Mouse (Mus musculus) megakaryocyte, embryonic 14.5 days (primary cell): ENCODE data around the gene Gm6020. TPM values are rescaled to one million over a fixed set of nuclear protein-coding genes. Genes with fewer than 3 reads are reported as not detected.
A peak's percentile ranks its signal among the peaks of the same experiment; 100 is the strongest.
"Not testable (repeated sequence)": the region's sequence is repeated elsewhere in the genome, so short reads cannot be mapped to it uniquely, and the experiment has no call there.

Experiments
- H3K27me3 ChIP-seq: replicated peaks from 2 replicates; pipeline ENCODE3; 2012; ENCODE audit warnings: inconsistent platforms
- H3K36me3 ChIP-seq: replicated peaks from 2 replicates; pipeline ENCODE3; 2012; ENCODE audit warnings: low read length, inconsistent platforms, mixed read lengths
- H3K4me1 ChIP-seq: 2 replicates; pipeline ENCODE4 v1.6.1; 2012; ENCODE audit warnings: inconsistent platforms
- H3K4me3 ChIP-seq: replicated peaks from 2 replicates; pipeline ENCODE3; 2012; ENCODE audit warnings: moderate library complexity, mild to moderate bottlenecking, inconsistent platforms
- H3K9me3 ChIP-seq: 2 replicates; pipeline ENCODE4 v1.6.1; 2012; ENCODE audit warnings: inconsistent platforms
- FLI1 ChIP-seq: IDR thresholded peaks from 2 replicates; pipeline ENCODE4 v1.6.1; 2012; ENCODE audit warnings: low read length, inconsistent platforms, mixed read lengths
- GATA1 ChIP-seq: IDR thresholded peaks from 3 replicates; pipeline ENCODE4 v1.6.1; 2012; ENCODE audit warnings: mixed read lengths, low read length, inconsistent platforms, borderline replicate concordance
- polyA plus RNA-seq: library from polyadenylated mRNA; stranded (reverse); fragments of >175 nt; gene quantifications from 2 replicates; pipeline ENCODE4 v1.2.3, GENCODE M21; 2012; ENCODE audit warnings: low replicate concordance; ENCODE audit not compliant: insufficient read depth

The Gm6020 gene
- polyA plus RNA-seq = not detected in 2 replicates

GRCm38 (mm10) chr19:61183590-61183989 is at the start of gene Gm6020:
Gm6020 (plus strand) TSS chr19:61183890.
- not testable (repeated sequence) for H3K27me3 ChIP-seq, H3K4me3 ChIP-seq, H3K4me1 ChIP-seq, H3K36me3 ChIP-seq, H3K9me3 ChIP-seq

DNA sequence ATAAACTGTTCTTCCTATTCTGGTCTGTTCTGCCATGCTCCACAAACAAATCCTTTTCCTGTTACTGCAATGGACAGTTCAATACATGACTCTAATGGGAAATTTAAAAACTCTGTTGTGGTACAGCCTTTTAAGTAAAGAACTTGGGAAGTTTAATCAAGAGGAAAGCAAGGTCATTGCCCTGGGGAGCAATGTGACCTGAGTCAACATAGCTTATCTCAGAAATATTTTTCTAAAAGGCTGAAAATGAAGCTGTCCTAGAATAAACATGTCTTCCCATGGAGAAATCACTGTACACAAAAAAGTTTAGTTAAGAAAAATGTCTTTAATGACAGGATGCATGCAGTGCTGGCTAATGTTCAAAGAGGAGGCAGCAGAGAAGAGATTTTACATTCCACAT is 45.0 kb upstream of the Gm6020 start:
- Histone ChIP-seq H3K4me3 (no peak overlapping the region), H3K27me3 (no peaks in the 10 kb centered on the region), H3K4me1 (peaks cover 29% of the 10 kb centered on the region), H3K9me3 (no peaks in the 10 kb centered on the region), H3K36me3 (peaks cover 16% of the 10 kb centered on the region)
- TF ChIP-seq GATA1 (no peak), FLI1 (no peak)

DNA sequence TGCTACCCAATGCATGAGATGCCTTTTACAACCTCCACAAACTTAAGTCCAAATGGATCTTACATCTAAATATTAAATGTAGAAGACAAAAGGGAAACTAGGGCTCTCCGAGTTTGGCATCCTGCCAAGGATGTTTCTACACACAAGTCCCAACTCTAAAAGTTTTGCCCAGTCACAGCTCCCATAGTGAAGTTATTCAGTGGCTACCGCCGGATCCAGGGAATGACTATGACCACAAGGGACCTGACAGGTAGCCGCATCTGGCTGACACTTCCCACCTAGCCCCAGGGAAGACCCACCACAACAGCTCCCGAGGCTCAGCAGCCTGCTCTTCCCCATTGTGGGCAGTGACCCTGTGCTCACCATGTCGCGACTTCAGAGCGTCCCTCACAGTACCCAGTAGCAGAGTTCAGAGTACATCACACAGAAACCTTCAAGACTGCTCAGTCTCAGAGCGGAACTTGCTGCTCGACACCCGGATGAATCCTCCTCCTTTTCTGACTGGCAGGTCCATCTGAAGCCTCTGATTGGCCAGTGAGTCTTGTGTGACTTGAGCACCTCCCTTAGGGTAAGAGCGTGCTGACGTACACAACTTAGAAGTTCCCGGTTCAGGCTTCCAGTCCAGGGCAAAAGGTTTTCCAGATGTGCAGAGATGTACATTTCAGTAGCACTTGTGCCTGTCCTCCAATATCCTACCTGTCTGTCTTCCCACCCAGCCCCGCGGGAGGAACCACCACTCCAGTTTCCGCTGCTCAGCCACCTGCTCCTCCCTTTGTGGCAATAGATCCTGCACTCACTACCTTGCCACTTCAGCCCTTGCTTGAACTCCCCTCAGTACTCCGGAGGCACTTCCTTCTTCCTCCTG is 43.1 kb upstream of the Gm6020 start, which contains the start of gene Zfp950:
Zfp950 (minus strand) TSS at position 499 of the 865 bp plus-strand sequence.
- H3K4me1 ChIP-seq = peaks cover 25% of the 10 kb centered on the region
- H3K4me3 ChIP-seq = peak within 1 kb of the TSS; percentile 92
- TF ChIP-seq GATA1 (no peak), FLI1 (no peak)
- H3K9me3 ChIP-seq = no peaks in the 10 kb centered on the region
- peaks cover 13% of the 10 kb centered on the region for H3K36me3 ChIP-seq
- no peaks in the 10 kb centered on the region for H3K27me3 ChIP-seq

- Histone ChIP-seq H3K4me3 (peak overlapping the region; percentile 92), H3K36me3 (peaks cover 8% of the 10 kb centered on the region), H3K4me1 (peaks cover 25% of the 10 kb centered on the region), H3K9me3 (no peaks in the 10 kb centered on the region), H3K27me3 (no peaks in the 10 kb centered on the region)
- no peak for TF ChIP-seq GATA1
- TF ChIP-seq FLI1 = no peak
Measured at GRCm38 (mm10) chr19:61141299-61141698, 42.4 kb upstream of the Gm6020 start.

DNA sequence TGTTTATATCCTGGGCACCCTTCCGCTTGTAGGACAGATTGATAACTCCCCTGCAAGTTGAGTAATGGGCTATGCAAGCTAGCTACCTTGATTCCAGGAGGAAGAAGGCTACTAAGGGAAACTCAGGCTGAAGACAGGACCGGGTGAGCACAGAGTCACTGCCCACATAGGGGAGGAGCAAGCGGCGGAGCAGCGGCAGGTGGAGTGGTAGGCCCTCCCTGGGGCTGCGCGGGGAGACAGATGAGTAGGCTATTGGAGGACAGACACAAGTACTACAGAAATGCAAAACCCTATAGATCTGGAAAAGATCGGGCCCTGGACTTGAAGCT is 32.4 kb upstream of the Gm6020 start:
- no peaks in the 10 kb centered on the region for H3K9me3 ChIP-seq
- TF ChIP-seq FLI1 = no peak
- TF ChIP-seq GATA1 = no peak
- H3K4me3 ChIP-seq = no peak overlapping the region
- no peaks in the 10 kb centered on the region for H3K36me3 ChIP-seq
- no peaks in the 10 kb centered on the region for H3K27me3 ChIP-seq
- no peaks in the 10 kb centered on the region for H3K4me1 ChIP-seq

GRCm38 (mm10) chr19:61151701-61152420 is 31.8 kb upstream of the Gm6020 start:
- no peaks in the 10 kb centered on the region for H3K36me3 ChIP-seq
- TF ChIP-seq GATA1 = no peak
- no peak for TF ChIP-seq FLI1
- no peaks in the 10 kb centered on the region for H3K4me1 ChIP-seq
- no peak overlapping the region for H3K4me3 ChIP-seq
- H3K9me3 ChIP-seq = no peaks in the 10 kb centered on the region
- H3K27me3 ChIP-seq = no peaks in the 10 kb centered on the region

DNA sequence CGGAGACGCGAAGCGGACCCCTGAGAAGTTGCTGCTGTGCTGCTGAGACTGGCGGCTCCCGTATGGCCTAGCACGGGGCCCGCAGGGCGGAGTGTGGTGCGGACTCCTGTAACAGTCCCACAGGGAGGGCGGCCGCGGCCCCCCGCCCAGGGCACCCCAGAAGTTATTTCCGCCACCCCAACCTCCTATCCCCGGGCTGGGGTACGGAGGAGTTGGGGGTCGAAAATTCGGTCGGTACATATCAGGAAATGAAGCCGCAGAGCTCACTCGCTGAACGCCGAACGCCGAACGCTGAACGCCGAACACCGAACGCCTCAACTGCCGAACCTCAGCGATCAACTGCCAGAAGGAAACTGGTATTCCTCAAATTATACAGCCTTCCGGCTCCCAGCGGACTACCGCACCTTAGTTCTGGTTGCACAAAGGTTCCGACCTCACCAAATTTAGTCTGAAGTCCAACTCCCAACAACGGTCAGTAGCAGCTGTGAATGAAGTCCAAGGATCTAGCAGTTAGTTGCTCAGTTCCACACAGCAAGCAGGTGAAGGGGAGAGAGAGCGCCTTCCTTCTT is 7.8 kb upstream of the Gm6020 start, which contains the start of gene Gm7102:
Gm7102 (minus strand) TSS at position 554 of the 569 bp plus-strand sequence.
- H3K9me3 ChIP-seq = 0 out of 2 replicates have a peak, but pooled peaks cover 2% of the 10 kb centered on the region

GRCm38 (mm10) chr19:61199316-61199715 is 15.6 kb downstream of the Gm6020 start:
- TF ChIP-seq FLI1 (no peak), GATA1 (no peak)
- Histone ChIP-seq H3K36me3 (no peaks in the 10 kb centered on the region), H3K4me3 (peak overlapping the region; percentile 90), H3K27me3 (no peaks in the 10 kb centered on the region), H3K4me1 (peaks cover 6% of the 10 kb centered on the region), H3K9me3 (no peaks in the 10 kb centered on the region)

More for the DNA sequence above, 7.8 kb upstream of the Gm6020 start, which contains the start of gene Gm7102:
- Histone ChIP-seq H3K4me1 (no peaks in the 10 kb centered on the region), H3K36me3 (no peaks in the 10 kb centered on the region), H3K27me3 (no peaks in the 10 kb centered on the region), H3K4me3 (no peak within 1 kb of the TSS)
- TF ChIP-seq FLI1 = no peak
- TF ChIP-seq GATA1 = no peak

- Histone ChIP-seq H3K9me3 (no peaks in the 10 kb centered on the region), H3K27me3 (no peaks in the 10 kb centered on the region), H3K4me3 (peak overlapping the region; percentile 90), H3K4me1 (peaks cover 6% of the 10 kb centered on the region), H3K36me3 (no peaks in the 10 kb centered on the region)
- TF ChIP-seq GATA1 = no peak
- TF ChIP-seq FLI1 = no peak
Measured at GRCm38 (mm10) chr19:61199836-61200235, 16.1 kb downstream of the Gm6020 start.

DNA sequence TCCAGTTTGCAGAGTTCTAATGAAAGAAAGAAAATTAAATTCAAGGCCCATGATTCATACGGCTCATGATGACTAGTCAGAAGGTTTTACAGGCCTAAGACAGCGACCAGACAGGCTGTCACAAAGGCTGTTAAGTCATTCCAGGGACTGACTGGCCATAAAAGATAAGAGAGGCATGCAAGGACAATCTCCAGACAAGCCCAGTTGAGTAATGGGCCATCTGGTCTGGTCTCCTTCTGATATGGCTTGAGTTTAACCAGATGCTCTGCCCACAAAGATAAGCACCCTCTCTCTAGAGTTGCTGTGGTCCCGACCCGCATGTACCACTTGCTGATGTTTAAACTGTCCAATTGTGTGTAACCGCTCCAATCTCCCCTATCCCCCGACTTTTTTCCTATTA is 23.8 kb downstream of the Gm6020 start:
- H3K36me3 ChIP-seq, H3K4me1 ChIP-seq, H3K4me3 ChIP-seq, H3K27me3 ChIP-seq: not testable (repeated sequence)
- peaks cover 26% of the 10 kb centered on the region for H3K9me3 ChIP-seq
